Mouse (Mus musculus) spleen, adult 2 months (tissue): ENCODE measurements around the gene Kazn.

Experiments
- CTCF ChIP-seq: fragments of 200-500 bp; IDR thresholded peaks from 2 replicates; pipeline ENCODE4 v1.5.1; 2011; ENCODE audit warnings: mild to moderate bottlenecking, inconsistent platforms; ENCODE audit not compliant: insufficient read depth, insufficient read length, insufficient replicate concordance; ENCODE audit errors: extremely low read depth
- POLR2A ChIP-seq: fragments of 200-500 bp; IDR thresholded peaks from 2 replicates; pipeline ENCODE4 v1.6.1; 2011; ENCODE audit warnings: low read depth, low read length, inconsistent platforms

DNA sequence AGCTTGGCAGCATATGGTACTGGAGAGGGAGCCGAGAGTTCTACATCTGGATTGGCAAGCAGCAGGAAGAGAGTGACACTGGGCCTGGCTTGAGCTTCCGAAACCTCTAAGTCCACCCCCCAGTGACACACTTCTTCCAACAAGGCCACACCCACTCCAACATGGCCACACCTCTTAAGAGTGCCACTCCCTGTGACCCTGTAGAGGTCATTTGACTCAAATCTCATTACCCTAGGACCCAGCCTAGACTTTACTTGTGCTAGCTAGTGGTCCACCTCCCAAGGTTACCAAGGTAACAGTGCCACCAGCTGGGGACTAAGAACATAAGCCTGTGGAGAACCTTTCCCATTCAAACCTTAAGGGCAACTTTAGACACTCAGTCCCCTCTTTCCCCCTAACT, 46.3 kb upstream of the Kazn start:
- TF ChIP-seq POLR2A = no peak
- no peak for TF ChIP-seq CTCF
